Mouse (Mus musculus): ENCODE data around the gene Hapln3.

DNA sequence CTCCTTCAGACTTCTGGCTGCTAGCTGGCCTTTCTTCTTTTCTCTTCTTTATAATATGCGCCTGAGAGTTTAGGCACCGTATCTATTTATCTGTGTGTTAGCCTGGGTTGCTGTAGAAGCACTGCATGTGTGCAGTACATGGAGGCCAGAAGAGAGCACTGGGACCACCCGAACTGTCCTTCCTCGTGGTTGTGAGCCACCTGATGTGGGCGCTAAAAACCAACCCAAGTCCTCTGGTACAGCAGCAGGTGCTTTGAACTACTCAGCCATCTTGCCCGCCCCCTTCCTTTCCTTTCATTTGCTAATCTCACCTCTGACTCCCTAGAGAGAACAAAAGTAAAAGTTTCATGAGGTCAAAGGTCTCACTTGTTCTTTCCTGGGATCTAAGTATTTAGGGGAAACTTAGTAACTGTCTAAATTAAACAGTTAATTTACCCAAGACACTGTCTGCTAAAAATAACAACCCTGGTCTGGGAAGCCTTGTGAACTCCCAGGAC, 8.6 kb upstream of the Hapln3 start:
- no peak for TF ChIP-seq POLR2A (IDR thresholded peaks at IDR 0.05; ENCODE audit: insufficient read length, low read depth)
- TF ChIP-seq SRF (IDR thresholded peaks at IDR 0.05; ENCODE audit: control insufficient read depth, insufficient read length, low read depth), result no peak
- no peak for TF ChIP-seq USF1 (IDR thresholded peaks at IDR 0.05; ENCODE audit: low read depth)
- no peak for TF ChIP-seq REST (IDR thresholded peaks at IDR 0.05; ENCODE audit: insufficient read depth, insufficient read length)
- TF ChIP-seq CEBPB (IDR thresholded peaks at IDR 0.05; ENCODE audit: insufficient read depth, poor library complexity, severe bottlenecking), result no peak
- TF ChIP-seq E2F4 (IDR thresholded peaks at IDR 0.05; ENCODE audit: insufficient read depth), result no peak
- TF ChIP-seq POLR2AphosphoS2 (IDR thresholded peaks at IDR 0.05; ENCODE audit: insufficient read length, low read depth), result no peak
- no peak for TF ChIP-seq TCF12 (IDR thresholded peaks at IDR 0.05; ENCODE audit: insufficient read depth, poor library complexity, severe bottlenecking)
- TF ChIP-seq MYOD1 (IDR thresholded peaks at IDR 0.05; ENCODE audit: control insufficient read depth in 1 of 3, insufficient read length in 2 of 3, low read depth in 2 of 3), result no peak
- TF ChIP-seq MAX (IDR thresholded peaks at IDR 0.05; ENCODE audit: low read depth), result no peak
- TF ChIP-seq TCF3 (IDR thresholded peaks at IDR 0.05; ENCODE audit: insufficient read length, low read depth), result no peak

All from myocyte (in vitro differentiated cells).